Mouse (Mus musculus) heart, postnatal 36 days (tissue): ENCODE measurements around the gene Tbc1d17. TPM values are rescaled to one million over a fixed set of nuclear protein-coding genes. Genes with fewer than 3 reads are reported as not detected.
A peak's percentile ranks its signal among the peaks of the same experiment; 100 is the strongest.

Source experiments
- DNase-seq, 2 experiments: peaks; one replicate each; pipeline ENCODE4 v3.0.0; 2021 to 2022
- intact Hi-C: fragments of 180-260 bp; cut with DNase I; formaldehyde crosslinking; loops from one replicate; pipeline ENCODE4 v1.15.1; 2025
- total RNA-seq, 2 experiments: library from RNA; stranded (reverse); gene quantifications; 2 replicates each; pipeline ENCODE4 v1.2.3; 2021

Gene Tbc1d17
- total RNA-seq, 2 experiments from 2014 or later: 58.1 to 59.1 TPM

DNA sequence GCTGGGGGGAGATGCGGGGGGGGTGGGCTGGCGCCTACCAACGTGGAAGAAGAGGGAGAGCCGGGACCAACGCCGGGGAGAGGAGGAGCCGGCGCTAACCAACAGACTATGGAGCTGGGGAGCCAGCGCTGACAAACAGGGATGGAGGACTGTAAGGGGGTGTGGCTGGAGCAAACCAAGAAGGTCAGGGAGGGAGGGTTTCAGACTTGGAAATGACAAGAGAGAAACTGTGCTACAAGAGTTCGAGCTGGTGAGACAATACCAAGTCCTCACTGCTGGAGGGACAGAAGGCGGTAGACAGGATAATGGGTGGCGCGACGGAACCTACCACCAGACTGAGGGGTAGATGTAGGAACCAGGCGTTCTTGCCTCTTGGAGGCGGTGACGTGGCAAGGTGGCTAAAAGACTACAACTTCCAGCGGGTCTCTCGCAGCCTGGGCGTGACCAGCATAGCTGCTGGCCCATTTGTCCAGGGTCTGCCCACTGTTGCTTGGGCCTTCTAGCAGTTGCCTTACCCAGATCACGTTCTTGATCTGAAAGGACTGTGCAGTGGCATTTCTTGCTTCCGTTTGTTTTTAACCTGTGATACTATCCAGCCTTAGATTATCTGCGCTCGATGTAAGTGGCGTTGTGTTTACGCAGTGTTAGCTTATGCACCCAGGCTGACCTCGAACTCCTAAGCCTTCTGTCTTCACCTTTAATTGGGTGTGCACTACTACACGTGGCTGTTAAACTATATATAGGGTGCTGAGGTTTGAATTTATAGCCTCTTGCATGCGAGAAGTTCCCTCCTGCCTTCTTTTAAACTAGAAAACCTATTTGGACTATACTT, 21.0 kb upstream of the Tbc1d17 start, which contains the start of gene Ptov1:
TSS of gene Ptov1 (minus strand) at position 92 of the 832 bp plus-strand sequence.
- intact Hi-C loops: loop anchor here (2.0 kb wide), 1 partner anchor 15 kb away; no protein-coding TSS in a partner anchor

DNA sequence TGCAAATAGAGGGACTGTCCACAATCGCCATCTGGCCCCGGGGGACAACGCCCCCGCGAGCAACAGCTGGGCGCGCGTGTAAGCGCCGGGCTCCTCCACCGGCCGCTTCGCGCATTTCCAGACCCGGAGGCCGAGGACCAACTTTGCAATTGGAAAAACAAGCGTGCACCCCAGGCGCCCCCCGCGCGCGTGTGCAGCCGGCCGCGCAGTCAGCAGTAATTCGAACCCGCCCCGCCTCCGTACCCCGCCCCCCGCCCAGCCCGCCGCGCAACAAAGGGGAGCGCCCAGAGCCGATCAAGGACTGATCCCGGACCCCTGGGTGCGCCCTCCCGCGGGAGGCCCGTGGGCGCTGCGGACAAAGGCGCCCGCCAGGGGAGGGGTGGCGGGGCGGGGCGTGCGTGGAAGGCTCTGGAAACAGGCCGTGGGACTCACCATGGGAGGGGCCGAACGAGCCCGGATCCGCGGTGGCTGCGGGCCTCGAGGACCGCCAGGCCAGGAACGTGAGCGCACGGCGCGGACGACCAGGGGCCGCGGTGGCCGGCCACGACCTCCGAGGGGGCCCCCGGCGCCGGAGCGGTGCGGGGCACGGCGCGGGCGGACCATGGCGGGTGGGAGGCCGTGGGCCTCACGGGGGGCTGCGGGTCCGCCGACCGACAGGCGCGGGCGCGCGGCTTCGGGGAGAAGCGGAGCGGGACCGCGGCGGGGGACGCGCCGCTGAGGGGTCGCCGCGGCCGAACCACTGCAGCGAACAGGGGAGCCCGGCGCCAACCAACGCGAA, 20.2 kb upstream of the Tbc1d17 start:
- intact Hi-C loops: loop anchor here (2.0 kb wide), 1 partner anchor 14 kb away; no protein-coding TSS in a partner anchor

More for the DNA sequence above, 21.0 kb upstream of the Tbc1d17 start, which contains the start of gene Ptov1:
- DNase-seq: peak; percentile 85 to 90

DNA sequence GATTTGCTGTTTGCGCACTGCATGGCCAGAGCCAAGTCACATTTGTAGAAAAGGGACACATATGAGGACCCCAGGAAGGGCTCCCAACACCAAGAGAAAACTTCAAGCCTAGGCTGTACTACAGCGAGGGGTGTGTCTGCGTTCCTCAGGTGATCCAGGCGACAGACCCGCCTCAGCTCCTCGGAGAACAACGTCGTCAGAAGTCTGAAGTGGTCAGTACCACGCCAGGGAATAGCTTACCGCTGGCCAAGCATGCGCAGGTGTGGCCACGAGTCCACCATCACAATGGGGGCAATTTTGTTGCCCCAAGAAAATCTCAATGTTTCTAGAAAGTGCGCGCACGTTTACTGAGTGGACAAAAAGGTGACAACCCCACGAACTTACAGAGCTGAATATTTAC, 19.6 kb upstream of the Tbc1d17 start:
- DNase-seq: no peak
- intact Hi-C loops: loop anchor here (2.0 kb wide), 1 partner anchor 14 kb away; no protein-coding TSS in a partner anchor

More for the DNA sequence above, 20.2 kb upstream of the Tbc1d17 start:
- peak; percentile 71 to 80 for DNase-seq

DNA sequence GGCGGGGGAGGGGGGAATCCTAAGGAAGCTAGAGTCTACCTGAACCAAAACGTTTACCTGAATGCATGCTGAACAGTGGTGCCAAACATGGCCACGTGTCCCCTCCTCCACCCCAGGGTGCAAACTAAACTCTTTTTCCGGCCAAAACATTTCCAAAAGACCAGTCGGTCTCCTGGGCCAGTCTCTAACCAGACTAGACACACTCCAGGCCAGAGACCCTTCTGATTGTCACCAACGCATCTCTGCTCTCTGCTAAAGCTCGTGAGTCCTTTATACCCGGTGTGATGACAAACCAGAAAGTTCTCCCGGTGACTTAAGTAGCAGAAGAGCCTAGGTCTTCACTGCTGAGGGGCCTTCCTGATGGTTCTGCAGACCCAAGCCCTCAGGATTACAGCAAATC, 18.9 kb upstream of the Tbc1d17 start:
- DNase-seq: no peak
- intact Hi-C loops: loop anchor here (2.0 kb wide), 1 partner anchor 13 kb away; no protein-coding TSS in a partner anchor

DNA sequence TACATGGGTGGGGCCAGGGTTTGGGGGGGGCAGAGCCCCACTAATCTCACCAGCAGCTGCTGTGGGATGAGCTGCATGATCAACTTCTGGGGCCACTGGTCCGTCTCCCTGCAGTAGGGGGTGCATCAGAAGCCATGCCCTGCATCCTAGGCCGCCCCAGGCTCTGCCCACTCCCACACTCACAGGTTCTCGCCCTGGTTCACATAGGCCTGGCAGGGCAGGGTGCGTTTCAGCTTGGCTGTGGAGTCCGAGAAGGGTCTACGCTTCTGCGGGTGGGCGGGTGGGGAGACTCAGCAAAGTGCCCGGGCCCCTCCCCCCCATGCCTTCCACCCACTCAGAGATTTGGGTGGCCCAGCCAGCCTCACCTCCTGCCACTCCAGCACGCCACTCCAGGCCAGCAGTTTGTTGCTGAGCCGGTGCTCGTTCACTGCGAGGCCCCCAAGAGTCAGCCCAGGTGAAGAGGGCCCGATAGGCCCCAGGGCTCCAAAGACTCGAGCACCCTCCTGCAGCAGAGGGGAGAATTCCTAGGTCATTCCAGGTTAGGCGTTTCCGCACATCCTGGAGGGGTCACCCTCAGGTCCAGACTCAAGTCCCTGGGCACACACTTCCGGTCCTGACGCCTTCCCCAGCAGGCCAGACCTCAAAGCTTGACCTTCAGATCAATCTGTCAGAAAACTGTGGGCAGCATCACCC, 18.3 kb upstream of the Tbc1d17 start:
- no peak for DNase-seq
- intact Hi-C loops: no loop called here

DNA sequence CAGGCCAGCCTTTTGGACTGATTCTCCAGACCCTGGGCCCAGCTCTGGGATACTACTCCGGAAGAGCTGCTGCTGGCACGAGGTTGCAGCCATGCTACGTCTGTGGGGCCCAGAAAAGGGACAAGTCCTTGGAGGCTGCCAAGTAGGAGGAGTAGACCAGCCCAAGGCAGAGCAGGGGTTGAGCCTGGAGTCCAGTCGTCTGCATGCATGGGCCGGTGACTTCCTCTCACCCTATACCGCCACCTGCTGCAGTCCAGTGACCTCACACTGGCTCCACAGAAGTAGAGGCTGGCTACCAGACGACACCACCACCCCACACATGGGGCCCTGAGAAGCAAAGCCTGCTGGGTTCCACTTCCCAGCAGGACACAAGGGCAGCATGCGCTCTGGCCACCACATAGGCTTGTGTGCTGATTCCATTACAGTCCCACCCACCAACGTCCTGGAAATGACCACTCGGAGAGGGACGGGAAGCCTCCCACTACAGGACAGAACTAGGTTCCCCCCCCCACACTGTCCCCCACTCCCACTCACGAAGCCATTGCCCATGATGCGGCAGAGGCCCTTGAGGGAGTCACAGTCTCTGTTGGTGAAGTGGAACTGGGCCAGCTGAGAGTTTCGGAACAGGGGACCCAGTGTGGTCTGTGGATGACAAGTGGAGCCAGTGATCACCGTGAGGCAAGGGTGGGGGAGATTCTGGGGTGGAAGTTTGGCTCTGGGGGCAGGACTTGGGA, 17.6 kb upstream of the Tbc1d17 start:
- DNase-seq: peak; percentile 68
- intact Hi-C loops: no loop called here

DNA sequence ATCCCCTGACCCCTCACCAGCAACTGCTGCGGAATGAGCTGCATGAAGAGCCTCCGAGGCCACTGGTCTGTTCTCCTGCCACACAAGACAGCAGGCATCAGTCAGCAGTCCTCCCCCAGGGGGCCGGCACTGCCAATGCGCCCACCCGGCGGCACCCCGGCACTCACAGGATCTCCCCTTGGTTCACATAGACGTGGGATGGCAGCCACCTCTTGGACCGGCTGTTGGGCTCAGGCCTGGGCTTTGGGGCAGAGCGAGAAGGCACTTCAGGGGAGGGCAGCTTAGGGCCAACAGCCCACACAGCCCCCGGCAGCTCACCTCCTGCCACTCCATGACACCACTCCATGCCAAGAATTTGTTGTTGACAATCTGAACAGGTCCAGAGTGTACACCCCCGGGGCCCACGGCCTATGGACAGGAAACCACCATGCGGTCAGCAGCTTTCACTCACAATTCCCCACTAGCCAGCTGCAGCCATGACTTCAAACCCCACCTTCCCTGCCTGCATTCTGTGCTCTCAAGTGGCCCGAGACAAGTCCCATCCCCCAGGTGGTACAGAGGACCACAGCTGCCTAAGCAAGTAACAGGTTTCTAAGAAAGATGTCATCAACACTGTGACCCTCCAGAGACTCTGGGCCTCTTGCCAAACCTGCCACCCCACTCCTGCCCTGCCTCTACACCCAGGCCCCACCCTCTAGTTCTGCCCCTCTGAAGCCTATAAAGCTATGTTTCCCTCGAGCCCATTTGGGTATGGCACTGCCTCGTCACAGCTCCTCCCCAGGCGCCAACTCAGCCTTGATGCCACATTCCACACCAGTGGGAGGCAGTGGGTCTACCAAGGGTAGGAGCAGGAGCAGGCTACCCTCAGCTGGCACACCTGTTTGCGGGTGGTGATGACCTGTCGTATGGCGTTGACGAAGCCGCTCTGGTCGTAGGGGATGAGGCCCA, 16.0 kb upstream of the Tbc1d17 start:
- DNase-seq: no peak
- intact Hi-C loops: no loop called here

DNA sequence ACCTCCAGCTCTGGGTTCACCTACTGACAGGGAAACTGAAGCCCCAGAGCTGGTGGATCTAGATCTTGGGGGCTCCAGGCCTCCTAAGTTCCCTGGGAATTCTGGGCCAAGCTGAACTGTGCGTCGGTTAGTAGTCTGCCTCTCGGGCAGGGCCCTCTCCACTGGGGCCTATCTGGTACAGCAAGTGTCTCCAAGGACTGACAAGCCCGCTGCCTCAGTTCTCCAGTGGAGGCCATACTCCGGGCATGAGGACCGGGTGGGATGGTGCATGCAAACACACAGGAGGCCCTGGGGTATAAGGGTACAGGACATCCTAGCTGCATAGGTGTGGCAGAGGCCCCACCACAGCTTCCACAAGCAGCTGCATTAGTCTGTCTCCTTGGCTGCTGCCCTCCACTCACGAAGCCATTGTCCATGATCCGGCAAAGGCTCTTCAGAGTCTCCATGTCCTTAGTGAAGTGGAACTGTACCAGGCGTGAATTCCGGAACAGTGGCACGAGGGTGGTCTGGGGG, 15.2 kb upstream of the Tbc1d17 start:
- no peak for DNase-seq
- intact Hi-C loops: no loop called here

DNA sequence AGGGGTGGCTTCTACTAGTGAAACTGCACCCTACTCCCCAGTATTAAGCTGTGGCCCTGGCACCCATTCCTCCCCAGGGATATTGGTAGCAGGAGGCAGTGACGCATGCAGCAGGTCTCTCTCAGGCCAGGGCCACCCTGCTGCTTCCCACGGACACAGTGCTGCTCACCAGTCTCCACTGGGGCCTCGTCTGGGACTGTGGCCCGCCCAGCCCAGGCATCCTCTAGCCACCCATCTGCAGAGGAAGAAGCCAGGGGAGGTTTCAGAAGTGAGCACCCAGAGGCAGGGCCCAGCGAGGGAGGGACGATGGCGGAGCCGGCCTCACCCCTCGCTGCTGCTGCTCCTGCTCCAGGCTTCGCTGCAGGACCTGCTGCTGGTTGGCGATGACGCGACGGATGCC, 14.3 kb upstream of the Tbc1d17 start:
- intact Hi-C loops: no loop called here
- no peak for DNase-seq

DNA sequence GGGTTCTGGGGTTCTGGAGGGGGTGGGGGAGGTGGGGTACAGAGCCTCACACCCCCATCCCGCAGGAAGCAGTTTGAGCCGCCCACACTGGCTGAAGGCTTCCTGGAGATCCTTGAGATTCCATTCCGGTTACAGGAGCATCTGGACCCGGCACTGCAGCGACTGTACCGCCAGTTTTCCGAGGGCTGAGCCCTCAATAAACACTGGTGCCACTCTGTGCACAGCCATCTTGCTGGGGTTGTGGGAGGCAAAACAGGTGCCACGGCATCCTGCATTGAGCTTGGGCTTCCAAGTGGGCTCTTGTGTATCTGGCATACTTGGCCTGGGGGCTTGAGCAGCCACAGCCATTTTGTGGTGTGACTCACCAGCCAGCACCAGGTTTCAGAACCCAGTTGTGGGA, 13.6 kb upstream of the Tbc1d17 start:
- no peak for DNase-seq
- intact Hi-C loops: no loop called here

DNA sequence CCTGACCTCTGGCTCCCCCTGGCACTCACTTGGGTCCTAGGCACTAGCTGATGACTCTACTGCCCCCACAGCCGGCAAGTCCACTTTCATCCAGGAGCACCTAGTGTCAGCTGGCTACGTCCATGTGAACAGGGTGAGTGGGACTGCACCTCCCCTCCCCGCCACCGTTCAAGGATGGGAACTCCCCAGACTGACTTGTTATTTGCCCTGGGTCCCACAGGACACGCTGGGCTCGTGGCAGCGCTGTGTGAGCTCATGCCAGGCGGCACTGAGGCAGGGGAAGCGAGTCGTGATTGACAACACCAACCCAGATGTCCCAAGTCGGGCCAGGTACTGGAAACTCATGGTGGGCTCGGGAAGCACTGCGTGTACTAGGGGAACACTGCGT, 12.5 kb upstream of the Tbc1d17 start:
- no peak for DNase-seq
- intact Hi-C loops: no loop called here

DNA sequence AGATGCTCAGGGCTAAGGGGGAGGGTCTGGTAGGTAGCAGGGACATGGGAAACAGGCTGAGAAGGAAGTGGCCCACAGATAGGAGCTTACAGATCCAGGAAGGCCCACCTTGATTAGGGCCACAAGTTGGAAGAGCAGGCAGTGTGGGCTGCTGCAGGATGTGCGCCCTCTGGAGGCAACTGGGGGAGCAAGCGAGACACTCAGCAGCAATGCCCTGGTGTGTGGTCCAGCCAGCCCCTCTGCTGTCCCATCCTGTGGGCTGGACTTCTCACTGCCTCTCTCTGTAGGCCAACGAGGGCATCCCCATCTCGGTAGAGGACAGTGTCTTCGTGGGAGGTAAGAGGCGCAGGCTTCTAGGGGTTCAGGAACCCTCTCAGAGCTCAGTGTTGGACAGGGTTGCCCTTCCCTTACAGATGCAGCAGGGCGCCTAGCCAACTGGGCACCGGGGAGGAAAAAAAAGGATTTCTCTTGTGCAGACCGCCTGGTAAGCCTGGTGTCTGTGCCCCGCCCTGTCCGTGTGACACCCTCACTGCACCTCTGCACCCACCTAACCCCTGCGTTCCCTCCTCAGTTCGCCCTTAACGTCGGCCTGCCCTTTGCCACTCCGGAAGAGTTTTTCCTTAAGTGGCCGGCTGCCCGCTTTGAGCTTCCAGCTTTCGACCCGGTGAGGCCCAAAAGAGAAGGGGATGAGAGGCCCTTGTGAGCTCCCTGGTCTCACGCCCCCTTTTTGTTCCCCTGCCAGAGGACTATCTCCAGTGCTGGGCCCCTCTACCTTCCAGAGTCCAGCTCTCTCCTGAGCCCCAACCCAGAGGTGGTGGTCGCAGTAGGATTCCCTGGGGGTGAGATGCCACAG, 11.9 kb upstream of the Tbc1d17 start:
- peak; percentile 68 to 76 for DNase-seq
- intact Hi-C loops: no loop called here

DNA sequence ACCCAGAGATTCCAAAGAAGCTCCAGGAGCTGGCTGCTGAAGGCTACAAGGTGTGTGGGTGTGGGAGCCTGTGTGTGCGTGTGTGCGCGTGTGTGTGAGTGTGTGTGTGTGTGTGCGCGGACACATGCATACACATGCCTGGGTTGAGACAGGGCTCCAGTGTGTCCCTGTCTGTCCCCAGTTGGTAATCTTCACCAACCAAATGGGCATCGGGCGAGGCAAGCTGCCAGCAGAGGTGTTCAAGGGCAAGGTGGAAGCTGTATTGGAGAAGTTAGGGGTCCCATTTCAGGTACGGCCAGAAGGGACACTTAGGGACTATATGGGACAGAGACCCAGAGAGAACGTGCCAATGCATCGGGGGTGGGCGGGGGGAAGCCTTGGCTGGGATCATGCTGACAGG, 11.0 kb upstream of the Tbc1d17 start:
- no peak for DNase-seq
- intact Hi-C loops: loop anchor here (5.0 kb wide), 1 partner anchor 37 kb away; the partner anchor contains the start of gene Fuz

DNA sequence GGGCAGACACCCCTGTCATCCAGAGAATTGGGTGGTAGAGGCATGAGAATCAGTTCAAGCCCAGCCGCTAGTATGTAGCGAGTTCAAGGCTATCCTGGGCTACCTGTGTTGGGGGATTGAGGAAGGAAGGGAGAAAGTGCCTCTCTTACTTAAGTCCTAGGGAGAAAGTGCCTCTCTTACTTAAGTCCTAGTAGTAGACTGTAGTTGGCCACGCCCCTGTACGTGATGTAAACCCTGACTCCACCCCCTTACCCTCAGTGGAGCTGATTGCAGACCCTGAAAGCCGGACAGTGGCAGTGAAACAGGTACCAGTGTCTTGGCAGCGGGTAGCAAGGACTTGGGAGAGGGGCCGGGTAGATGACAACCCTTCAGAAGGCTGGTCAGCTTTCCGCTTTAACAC, 9.0 kb upstream of the Tbc1d17 start:
- no peak for DNase-seq
- intact Hi-C loops: loop anchor here (5.0 kb wide), 1 partner anchor 39 kb away; the partner anchor contains the start of gene Fuz

DNA sequence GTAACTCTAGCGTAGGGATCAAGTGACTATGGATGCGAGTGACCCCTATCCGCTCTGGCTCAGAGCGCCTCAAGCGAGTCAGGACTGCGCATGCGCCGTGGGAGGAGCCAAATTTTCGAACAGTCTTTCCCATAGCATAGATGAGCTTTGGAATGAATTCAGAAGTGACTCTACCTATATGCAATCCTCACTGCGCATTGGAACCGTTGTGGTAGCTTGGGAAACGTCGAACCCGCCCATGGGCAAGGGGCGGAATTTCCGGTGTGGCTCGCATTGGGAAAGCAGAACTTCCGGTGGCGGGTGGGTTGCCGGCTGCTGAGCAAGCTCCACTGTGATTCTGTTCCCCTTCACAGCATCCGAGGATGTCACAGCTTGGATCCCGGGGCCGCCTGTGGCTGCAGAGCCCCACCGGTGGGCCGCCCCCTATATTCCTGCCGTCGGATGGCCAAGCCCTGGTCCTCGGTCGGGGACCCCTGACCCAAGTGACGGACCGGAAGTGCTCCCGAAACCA, 8.2 kb upstream of the Tbc1d17 start, which contains the start of gene Pnkp:
TSS of gene Pnkp (plus strand) at position 98 of the 511 bp plus-strand sequence.
- intact Hi-C loops: loop anchor here (5.0 kb wide), 1 partner anchor 40 kb away; the partner anchor contains the start of gene Fuz
- DNase-seq: peak; percentile 83 to 90

DNA sequence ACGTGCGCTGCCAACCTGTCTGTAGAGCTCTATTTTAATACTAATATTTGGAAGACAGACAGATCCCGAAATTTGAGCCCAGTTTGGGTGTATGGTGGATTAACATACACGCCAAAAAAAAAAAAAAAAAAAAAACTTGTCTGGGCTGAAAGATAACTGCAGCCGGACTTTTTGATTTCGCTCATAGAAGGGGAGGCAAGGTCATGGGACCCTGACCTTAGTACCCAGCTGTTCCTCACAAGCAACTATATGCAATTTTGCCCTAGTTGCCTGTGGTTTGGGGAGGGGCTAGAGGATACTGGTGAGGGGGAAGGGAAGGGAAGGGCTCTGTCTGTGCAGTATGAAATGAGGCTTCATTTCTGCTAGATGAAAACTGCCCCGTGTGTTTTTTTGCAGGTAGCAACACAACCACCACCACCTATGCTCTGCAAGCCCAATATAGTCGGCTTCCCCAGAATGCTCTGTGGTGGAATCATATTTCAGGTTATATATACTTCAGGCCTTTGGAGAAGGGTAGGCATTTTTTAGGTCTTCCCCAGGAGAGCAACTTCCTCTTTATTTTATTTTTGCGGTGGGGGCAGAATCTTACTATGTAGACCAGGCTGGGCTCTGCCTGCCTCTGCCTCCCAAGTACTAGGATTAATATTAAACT, 7.5 kb upstream of the Tbc1d17 start:
- intact Hi-C loops: loop anchor here (5.0 kb wide), 1 partner anchor 41 kb away; the partner anchor contains the start of gene Fuz
- DNase-seq: no peak

DNA sequence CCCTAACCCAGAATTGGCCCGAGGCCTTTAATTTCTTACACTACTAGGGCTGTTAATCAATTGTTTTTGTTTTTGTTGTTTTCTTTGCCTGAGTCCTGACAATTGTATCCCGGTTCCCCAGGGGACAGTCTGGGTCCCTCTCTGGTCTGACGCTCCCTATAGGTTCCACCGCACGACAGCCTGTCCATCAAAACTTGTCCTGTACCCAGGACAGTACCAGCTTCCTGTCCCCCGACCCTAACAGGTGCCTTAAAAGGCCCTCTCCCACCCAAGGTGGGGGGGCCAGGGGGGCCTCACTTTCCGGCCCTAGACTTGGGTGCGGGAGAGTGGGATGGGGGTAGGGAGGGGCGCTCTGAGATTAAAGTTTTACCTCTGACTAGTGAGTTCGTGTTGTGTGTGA, 6.2 kb upstream of the Tbc1d17 start:
- intact Hi-C loops: loop anchor here (2.0 to 5.0 kb wide), 2 partner anchors 14 to 42 kb away; partner anchors contain the start of genes Fuz and Ptov1
- DNase-seq: no peak
